Mouse (Mus musculus) intestine, postnatal 0 days (tissue): Measurements from ENCODE around the gene Tnfaip2. TPM values are rescaled to one million over a fixed set of nuclear protein-coding genes. Genes with fewer than 3 reads are reported as not detected.

ENCODE experiments used
- ATAC-seq: fragments of 200-750 bp; cut with Nextera tagmentation; 2 replicates; pipeline ENCODE4 v1.8.0; 2017; ENCODE audit warnings: mild to moderate bottlenecking, moderate TSS enrichment, moderate library complexity
- H3K27ac ChIP-seq: fragments of 300-500 bp; sonication (generic); 2 replicates; pipeline ENCODE4 v1.5.1; 2014; ENCODE audit warnings: mild to moderate bottlenecking, low read depth, low read length, moderate library complexity
- H3K27me3 ChIP-seq: fragments of 300-500 bp; sonication (generic); replicated peaks from 2 replicates; pipeline ENCODE4 v1.6.1; 2014; ENCODE audit warnings: low read length, mixed read lengths; ENCODE audit not compliant: control insufficient read depth, insufficient read depth
- H3K36me3 ChIP-seq: fragments of 300-500 bp; sonication (generic); 2 replicates; pipeline ENCODE4 v1.6.1; 2014; ENCODE audit warnings: mild to moderate bottlenecking, moderate library complexity; ENCODE audit not compliant: control insufficient read depth, insufficient read depth
- H3K4me1 ChIP-seq: fragments of 300-500 bp; sonication (generic); replicated peaks from 2 replicates; pipeline ENCODE4 v1.6.1; 2014; ENCODE audit warnings: antibody characterized with exemption, low read length, mixed read lengths; ENCODE audit not compliant: control insufficient read depth, insufficient read depth
- H3K4me2 ChIP-seq: fragments of 300-500 bp; sonication (generic); replicated peaks from 2 replicates; pipeline ENCODE4 v1.6.1; 2014; ENCODE audit warnings: low read depth, mild to moderate bottlenecking, moderate library complexity
- H3K4me3 ChIP-seq: fragments of 300-500 bp; sonication (generic); 2 replicates; pipeline ENCODE4 v1.5.1; 2014; ENCODE audit warnings: low read depth, low read length
- H3K9ac ChIP-seq: fragments of 300-500 bp; sonication (generic); 2 replicates; pipeline ENCODE4 v1.6.1; 2014; ENCODE audit warnings: mild to moderate bottlenecking, low read depth, low read length
- H3K9me3 ChIP-seq: fragments of 300-500 bp; sonication (generic); 2 replicates; pipeline ENCODE4 v1.6.1; 2016; ENCODE audit warnings: mixed run types; ENCODE audit not compliant: control insufficient read depth
- CTCF ChIP-seq: sonication (generic); IDR thresholded peaks from 2 replicates; pipeline ENCODE4 v1.5.1; 2016; ENCODE audit warnings: low read depth, mild to moderate bottlenecking, control low read depth, antibody characterized with exemption, moderate library complexity
- WGBS: fragments of 180-500 bp; shearing (Covaris S2); extraction: QIAGEN DNeasy Blood & Tissue Kit; methylation state at CpG from one replicate; pipeline ENCODE4 v1.1.7; 2014; 5-methylcytosine and 5-hydroxymethylcytosine counted together
- polyA plus RNA-seq: library from polyadenylated mRNA; unstranded; fragments of >200 nt; fragmentation: Nextera tagmentation; extraction: Ambion mirVana; gene quantifications from 2 replicates; pipeline ENCODE4 v1.2.1, GENCODE M21; 2015

Gene Tnfaip2
- polyA plus RNA-seq, 1 experiment from 2014 or later, result 10.8 TPM

GRCm38 (mm10) chr12:111489261-111489865 lies 47.1 kb downstream of the Tnfaip2 start:
- H3K9ac ChIP-seq, result no peak overlapping the region
- ATAC-seq, result no peak
- H3K4me2 ChIP-seq, result no peak overlapping the region

GRCm38 (mm10) chr12:111494931-111495330 lies 52.7 kb downstream of the Tnfaip2 start:
- Histone ChIP-seq H3K27ac (no peak overlapping the region), H3K4me3 (no peak overlapping the region), H3K4me1 (no peaks in the 10 kb centered on the region), H3K27me3 (0 out of 2 replicates have a peak, but pooled peaks cover 3% of the 10 kb centered on the region), H3K9ac (no peak overlapping the region), H3K9me3 (no peaks in the 10 kb centered on the region), H3K36me3 (no peaks in the 10 kb centered on the region), H3K4me2 (no peak overlapping the region)
- 68% methylated on average over 4 of the region's 4 CpGs for WGBS
- no peak for TF ChIP-seq CTCF
- ATAC-seq, result no peak

More at GRCm38 (mm10) chr12:111489261-111489865, 47.1 kb downstream of the Tnfaip2 start:
- no peak for TF ChIP-seq CTCF
- Histone ChIP-seq H3K27ac (no peak overlapping the region), H3K4me1 (no peaks in the 10 kb centered on the region), H3K36me3 (no peaks in the 10 kb centered on the region), H3K27me3 (peaks cover 41% of the 10 kb centered on the region), H3K4me3 (no peak overlapping the region), H3K9me3 (no peaks in the 10 kb centered on the region)
- 47% methylated on average over 11 of the region's 11 CpGs for WGBS

- Histone ChIP-seq H3K27me3 (no peaks in the 10 kb centered on the region), H3K9ac (no peak overlapping the region), H3K4me3 (no peak overlapping the region), H3K27ac (no peak overlapping the region), H3K9me3 (no peaks in the 10 kb centered on the region), H3K36me3 (no peaks in the 10 kb centered on the region), H3K4me2 (no peak overlapping the region), H3K4me1 (no peaks in the 10 kb centered on the region)
- peak; percentile 58 for TF ChIP-seq CTCF
- WGBS, result 45% methylated on average over 2 of the region's 2 CpGs
- no peak for ATAC-seq
Measured at GRCm38 (mm10) chr12:111497076-111497475, 54.8 kb downstream of the Tnfaip2 start.

- Histone ChIP-seq H3K9me3 (no peaks in the 10 kb centered on the region), H3K4me3 (no peak overlapping the region), H3K27ac (no peak overlapping the region), H3K4me2 (no peak overlapping the region), H3K9ac (no peak overlapping the region), H3K4me1 (no peaks in the 10 kb centered on the region), H3K36me3 (no peaks in the 10 kb centered on the region), H3K27me3 (no peaks in the 10 kb centered on the region)
- no peak for ATAC-seq
- WGBS, result 72% methylated on average over 5 of the region's 5 CpGs
- TF ChIP-seq CTCF, result no peak
Measured at GRCm38 (mm10) chr12:111499617-111500016, 57.3 kb downstream of the Tnfaip2 start.

GRCm38 (mm10) chr12:111500725-111501124 lies 58.5 kb downstream of the Tnfaip2 start:
- no peaks in the 10 kb centered on the region for H3K4me1 ChIP-seq
- WGBS, result 37% methylated on average over 5 of the region's 5 CpGs
- ATAC-seq, result no peak
- no peak overlapping the region for H3K4me2 ChIP-seq
- H3K4me3 ChIP-seq, result no peak overlapping the region
- no peaks in the 10 kb centered on the region for H3K27me3 ChIP-seq
- H3K36me3 ChIP-seq, result no peaks in the 10 kb centered on the region
- H3K9me3 ChIP-seq, result no peaks in the 10 kb centered on the region
- TF ChIP-seq CTCF, result no peak
- H3K27ac ChIP-seq, result no peak overlapping the region
- H3K9ac ChIP-seq, result no peak overlapping the region

- Histone ChIP-seq H3K27ac (no peak overlapping the region), H3K9ac (no peak overlapping the region), H3K4me3 (no peak overlapping the region), H3K9me3 (no peaks in the 10 kb centered on the region), H3K4me1 (no peaks in the 10 kb centered on the region), H3K27me3 (no peaks in the 10 kb centered on the region), H3K36me3 (no peaks in the 10 kb centered on the region), H3K4me2 (no peak overlapping the region)
- WGBS, result 66% methylated on average over 12 of the region's 12 CpGs
- no peak for TF ChIP-seq CTCF
- ATAC-seq, result no peak
Measured at GRCm38 (mm10) chr12:111503063-111503567, 60.8 kb downstream of the Tnfaip2 start.
